Mouse (Mus musculus) thymus, postnatal 4 days (tissue): ENCODE data around the gene Irf4.
A peak's percentile ranks its signal among the peaks of the same experiment; 100 is the strongest.

Experiments used
- DNase-seq: peaks from one replicate; pipeline ENCODE4 v3.0.0; 2021

The Irf4 gene

DNA sequence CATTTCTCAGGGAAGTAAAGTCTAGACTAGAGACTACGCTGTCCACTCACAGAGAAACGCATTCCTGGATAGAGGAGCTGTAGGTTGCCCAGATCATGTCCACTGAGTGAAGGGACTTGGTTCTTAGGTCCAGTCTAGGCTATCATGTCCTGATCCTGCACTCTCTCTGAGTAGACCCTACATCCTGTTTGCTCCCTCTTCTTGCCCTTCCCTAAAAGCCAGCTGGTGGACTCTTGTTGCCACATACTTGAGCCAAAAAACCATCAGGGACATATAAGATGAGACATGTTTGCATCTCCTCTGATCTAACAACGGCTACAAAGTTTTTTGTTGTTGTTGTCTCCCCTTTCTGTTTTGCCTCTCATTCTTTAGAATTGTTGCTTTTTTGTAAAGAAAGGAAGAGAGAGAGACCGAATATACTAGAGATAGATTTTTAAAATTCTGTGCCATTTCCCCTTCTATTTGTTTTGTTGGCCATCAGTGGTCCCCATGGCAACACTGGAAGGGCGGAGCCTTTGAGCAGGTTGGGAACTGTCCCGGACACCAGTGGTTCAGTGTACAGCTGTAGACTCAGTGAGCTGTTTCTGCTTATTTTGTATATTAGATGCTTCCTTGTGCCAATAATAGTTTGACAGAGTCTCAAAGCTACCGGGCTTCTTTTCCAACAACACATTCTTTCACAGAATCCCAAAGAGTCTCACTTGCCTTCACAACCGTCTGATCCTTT is 15.2 kb downstream of the Irf4 start:
- DNase-seq, result peak; percentile 14

DNA sequence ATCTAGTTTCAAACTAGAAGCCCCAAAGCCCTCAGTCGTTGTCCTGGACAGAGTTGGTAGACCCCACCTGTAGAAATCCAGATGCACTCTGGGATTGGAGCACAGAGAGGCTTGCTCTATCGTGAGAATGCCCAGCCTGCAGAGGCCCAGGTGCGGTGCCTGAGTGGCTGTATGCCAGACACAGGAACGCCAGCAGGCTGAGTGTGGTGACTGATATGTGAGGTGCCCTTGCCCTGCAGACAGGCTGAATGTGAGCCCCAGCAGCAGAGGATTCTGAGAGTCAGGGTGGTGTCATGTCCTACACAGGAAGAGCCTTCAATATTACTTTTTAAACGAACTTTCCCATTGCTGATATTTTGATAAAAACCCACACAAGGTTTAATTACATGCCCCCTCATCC is 16.9 kb downstream of the Irf4 start:
- peak; percentile 65 for DNase-seq

DNA sequence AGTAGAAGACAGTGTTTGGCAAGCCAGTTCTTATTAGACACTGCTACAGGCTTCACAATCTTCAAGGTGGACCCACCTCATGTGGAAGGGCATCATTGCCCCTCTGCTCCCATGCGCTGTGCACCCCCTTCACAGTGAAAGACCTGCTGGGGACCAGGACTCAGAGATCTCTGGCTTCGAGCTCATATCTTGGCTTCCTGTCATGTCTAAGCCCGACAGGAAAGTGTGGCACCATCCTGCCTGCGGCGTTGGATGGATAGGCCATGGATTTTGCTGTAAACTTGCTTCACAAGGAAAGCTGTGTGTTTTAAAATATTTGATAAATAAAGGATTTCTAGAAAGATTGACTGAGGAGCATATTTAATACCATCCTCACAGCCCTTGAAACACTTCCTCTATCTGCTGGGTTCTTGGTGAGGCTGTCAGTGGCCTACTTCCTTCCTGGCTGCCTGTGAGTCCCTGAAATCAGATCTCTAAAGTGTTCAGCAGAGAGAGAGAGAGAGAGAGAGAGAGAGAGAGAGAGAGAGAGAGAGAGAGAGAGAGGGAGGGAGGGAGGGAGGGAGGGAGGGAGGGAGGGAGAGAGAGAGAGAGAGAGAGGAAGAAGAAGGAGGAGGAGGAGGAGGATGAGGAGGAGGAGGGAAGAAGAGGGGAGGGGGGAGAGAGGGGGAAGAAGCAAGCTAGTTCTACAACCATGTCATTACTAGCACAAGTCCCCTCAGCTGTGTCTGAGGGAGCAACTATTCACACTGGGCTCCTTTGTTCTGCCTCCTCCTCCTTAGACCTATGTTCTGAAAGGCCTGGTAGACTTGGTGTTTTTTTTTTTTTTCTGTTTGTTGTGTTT is 17.8 kb downstream of the Irf4 start:
- peak; percentile 51 for DNase-seq

DNA sequence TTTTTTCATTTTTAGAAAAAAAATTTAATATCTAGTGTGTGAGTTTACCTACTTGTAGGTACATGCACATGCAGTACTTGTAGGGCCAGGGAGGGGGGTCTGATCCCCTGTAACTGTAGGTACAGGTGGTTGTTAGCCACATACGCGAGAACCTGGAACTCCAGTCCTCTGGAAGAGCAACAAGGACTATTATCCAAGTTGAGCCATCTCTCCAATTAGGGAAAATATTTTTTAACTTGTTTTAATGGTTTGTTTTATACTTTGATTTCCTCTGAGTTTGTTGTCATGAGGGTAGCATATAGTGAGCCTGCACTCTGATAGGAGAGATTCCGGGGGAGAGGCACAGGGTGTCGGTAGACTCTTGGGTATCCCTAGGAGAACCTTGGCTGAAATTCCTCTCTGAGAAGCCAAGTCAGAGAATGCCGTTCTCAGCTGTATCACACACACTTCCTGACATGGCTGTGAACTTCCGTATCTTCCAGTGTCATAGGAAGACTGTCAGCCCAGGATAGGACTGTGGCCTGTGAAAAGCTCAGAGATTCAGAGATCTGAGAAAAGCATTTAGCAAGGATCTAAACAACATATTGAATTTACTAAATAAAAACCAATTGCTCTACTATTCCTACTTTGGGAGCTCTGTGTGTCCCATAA is 18.6 kb downstream of the Irf4 start:
- no peak for DNase-seq

DNA sequence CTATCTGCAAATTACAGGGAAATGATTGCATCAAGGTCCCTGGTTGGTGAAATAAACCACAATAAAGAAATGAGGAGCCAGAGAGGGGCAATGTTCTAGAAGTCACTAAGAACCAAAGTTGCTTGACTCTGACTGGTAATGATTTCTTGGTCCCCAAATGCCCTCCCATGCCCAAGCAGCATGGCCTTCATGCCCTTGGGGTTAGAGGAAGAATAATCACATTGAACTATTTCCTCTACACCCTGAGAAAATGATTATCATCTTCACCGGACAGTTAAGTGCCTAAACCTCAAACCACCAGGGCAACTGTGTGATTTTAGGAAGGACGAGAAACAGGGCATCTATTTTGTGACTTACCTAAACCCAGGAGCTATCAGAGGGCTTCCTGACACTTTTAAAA is 27.0 kb downstream of the Irf4 start:
- DNase-seq, result no peak

DNA sequence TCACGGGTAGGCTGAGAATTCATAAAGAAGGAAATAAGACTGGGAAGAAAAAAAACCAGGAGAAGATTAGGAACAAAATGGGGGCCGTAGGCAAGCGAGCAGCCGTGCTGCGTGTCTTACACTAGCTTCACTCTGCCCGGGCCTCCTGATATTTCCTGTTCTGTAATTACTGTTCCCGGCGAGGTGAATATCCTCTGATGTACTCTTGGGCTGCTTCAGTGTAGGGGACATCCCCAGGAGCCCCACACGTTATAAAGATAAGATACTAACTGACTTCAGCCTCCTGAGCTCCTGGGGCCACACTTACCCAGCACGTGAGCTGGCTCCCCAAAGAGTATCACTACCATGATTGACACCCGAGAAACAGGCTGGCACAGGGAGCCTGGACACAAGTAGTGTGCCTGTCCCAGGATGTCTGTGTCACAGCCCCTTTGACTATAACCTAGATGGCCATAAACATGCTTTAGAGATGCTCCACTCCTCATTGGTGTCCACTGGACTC is 28.7 kb downstream of the Irf4 start:
- DNase-seq, result peak; percentile 9

DNA sequence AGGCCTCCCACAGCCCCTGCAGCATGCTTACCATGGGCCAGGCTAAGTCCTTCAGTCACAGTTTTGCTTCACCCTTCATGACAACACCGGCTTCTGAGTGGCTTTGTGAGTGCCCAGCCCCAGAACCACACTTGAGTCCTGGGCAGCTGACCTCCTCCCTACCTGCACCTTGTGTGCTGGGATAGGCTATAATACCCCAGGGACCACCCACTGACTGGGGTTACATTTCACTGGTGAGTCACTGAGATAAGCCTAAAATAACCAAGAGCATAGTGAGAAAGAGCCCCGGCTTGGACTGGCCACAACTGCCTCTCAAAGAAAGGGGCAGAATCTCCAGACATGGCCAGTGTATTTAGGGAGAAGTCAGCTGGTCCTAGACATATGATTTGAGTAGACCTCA is 32.9 kb downstream of the Irf4 start:
- DNase-seq, result peak; percentile 5

DNA sequence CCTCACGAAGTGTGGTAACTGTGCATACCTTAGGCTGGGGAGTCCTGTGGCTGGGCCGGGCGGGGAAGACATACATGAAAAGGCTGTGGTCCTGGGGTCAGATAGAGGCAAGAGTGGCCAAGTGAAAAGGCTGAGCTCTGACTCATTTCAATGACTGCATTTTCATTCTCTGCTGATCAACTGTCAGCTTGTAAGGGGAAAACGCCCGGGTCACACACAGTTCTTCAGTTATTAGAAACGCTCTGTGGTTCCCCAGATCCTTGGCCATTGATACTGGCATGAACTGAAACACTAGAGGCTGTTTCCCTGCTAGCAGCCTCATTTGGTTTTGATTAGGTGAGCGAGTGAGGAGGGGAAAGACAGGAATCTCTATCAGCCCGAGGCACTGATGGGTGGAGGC is 33.4 kb downstream of the Irf4 start:
- DNase-seq, result peak; percentile 6

DNA sequence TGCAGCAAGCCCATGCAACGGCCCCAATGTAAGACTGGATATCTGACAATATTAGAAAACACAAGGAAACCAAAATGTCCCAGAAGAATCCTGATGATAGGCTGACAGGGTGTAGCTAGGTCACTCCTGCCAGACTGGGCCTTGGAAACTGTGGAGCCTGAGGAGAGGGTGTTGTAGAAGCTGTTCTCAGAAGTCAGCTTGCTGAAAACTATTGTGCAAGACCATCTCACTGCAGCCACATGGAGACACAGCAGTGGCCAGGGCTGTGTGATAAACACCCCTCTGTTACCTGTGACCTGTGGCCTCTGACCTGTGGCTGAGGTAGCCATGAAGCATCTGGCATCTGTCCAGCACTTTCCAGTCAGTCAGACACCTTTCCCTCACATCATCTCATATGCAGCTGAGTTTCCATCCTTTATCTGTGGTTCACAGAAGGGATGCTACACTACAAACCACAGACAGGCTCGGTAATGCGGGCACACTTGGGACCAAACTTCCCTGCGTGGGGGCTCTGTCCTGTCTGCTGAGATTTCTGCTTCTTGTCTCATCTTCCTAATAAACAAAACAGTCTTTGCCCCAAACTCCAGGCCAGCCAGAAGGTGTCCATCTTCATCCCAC is 36.5 kb downstream of the Irf4 start:
- DNase-seq, result peak; percentile 17

DNA sequence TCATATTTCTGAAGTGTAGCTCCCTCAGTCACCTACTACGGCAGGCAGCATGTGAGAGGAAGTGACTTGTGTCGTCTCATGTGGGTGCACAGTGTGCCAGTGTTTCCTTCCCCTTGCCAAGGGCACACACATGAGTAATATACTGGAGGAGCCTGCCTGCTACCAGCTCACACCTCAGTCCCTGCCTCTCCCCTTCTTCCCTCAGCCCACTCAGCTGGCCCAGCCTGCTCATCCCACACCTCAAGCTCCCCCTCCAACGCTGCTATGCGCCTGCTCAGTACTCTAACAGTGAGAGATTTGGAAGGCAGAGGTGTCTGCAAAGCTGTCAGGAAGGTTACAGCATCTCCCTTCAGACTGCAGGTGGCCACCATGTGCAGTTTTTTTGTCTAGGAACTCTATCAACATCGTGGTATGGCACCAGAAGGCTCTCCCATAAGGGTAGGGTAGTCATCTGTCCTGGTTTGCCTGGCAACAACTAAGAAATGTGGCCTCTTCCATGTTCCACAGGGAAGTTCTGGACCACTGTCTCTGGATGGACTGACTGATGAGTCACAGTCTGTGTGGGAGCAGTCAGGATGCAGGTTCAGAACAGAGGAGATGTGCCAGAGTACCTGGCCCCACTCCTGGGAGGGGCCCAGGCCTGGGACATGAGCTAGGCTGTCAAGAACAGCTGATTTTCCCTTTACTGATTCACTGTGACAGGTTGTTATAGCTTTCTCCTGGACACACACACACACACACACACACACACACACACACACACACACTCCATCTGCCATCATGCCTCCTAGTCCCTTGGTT is 37.4 kb downstream of the Irf4 start:
- peak; percentile 67 for DNase-seq

DNA sequence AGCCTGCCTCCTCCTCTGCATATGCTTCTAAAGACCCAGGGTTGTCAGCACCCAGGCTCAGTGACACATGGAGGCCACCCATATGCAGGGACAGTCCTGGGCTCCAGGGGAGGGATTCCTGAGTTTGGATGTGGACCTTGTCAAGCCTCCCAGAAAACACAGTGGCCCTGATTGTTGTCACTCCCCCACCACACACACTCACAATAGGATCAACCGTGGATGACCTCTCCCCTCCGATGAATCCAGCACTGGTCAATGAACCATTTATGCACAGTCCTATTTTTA is 38.0 kb downstream of the Irf4 start:
- no peak for DNase-seq

DNA sequence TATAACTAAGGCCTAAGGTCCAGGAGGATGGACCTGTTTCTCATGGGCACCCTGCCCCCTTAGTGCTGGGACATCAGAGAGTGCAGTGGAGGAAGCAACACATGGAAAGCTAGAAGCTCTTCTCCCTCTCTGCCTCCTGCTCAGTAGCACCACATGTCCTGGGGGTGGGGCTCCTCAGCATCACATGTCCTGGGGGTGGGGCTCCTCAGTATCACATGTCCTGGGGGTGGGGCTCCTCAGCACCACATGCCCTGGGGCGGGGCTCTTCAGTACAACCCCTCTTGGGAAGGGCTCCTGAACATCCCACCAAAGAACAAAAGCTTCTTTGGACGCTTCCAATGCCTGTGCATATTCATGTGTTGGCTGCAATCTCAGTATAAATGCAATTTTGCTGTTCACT is 38.5 kb downstream of the Irf4 start:
- peak; percentile 23 for DNase-seq

DNA sequence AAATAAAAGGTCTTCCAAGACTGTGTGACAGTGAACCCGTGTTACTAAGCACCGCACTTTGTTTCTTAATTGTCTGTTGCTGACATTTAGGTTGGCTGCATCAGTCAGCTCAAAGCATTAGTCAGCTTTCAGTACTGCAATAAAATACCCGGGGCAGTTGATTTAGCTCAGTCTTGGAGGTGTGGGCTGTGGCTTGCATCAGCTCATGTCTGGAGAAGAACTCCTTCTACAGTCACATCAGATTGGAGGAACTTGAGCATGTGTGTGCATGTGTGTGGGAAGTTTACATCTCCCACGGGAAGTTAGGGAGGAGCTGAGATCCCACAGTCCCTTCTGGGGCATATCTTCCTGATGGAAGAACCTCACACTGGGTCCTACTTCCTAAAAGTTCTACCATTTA is 38.9 kb downstream of the Irf4 start:
- DNase-seq, result peak; percentile 4

DNA sequence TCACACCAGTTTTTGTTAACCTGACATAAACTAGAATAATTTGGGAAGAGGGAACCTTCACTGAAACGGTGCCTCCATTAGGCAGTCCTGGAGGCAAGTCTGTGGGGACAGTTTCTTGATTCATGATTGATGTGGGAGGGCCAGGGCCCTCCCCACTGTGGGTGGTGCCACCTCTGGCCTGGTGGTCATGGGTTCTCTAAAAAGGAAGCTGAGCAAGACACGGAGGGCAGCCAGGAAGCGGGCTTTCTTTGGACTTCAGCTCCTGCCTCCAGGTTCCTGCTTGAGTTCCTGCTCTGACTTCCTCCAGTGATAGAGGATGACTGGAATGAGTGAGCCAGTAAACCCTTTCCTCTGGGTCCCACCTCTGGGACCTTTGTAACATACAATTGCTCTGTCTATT is 39.4 kb downstream of the Irf4 start:
- peak; percentile 5 for DNase-seq

DNA sequence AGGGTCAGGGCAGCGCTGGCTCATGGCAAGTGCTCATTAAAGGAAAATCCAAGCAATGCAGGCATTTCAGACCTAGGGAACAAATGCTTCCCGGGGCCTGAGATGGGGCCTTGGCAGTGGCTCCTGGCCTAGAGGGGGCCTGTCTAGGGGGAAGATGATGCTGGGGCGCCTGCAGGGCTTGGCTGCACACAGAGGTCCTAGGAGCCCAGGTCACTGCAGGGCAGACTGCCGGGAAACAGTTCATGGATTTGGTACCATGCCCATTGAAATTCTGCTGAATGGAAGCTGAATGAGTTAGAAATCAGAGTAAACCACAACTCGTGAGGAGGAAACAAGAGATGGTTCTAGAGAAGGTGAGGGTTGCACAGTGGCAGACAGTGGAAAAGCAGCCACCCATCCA is 41.0 kb downstream of the Irf4 start:
- DNase-seq, result peak; percentile 6

DNA sequence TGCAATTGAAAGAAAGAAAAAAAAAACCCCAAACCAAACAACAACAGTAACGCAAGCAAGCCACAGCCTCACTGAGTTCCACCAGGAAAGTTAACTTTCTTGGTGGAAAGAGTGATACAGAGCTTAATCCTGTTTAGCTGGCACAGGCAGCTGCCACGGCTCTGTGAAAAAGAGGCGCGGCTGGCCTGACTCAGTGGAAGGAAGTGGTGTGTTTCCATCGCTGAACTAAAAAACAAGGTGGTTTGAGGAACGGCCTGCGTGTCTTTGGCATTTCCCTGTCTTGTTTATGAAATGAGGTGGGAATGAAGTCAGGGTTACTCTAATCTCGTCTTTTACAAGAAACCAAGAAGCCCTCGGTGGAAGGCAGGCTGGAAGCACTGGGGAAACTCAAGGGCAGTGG is 43.3 kb downstream of the Irf4 start:
- peak; percentile 72 for DNase-seq

DNA sequence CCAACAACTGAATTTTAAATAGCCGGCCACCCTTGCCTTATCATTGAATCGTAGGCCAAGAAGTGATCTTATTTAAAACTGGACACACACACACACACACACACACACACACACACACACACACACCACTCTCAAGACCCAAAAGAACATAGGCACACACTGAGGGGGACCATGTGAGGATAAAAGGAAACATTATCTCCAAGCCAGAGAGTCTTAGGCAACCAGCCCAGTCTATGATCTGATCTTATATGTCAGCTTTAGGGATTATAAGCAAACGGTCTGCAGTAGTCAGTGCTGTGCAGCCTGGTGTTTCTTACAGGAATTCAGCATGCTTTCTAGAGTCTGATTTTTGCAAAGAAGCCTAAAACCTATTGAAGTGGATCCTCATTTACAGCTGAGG is 43.7 kb downstream of the Irf4 start:
- no peak for DNase-seq

DNA sequence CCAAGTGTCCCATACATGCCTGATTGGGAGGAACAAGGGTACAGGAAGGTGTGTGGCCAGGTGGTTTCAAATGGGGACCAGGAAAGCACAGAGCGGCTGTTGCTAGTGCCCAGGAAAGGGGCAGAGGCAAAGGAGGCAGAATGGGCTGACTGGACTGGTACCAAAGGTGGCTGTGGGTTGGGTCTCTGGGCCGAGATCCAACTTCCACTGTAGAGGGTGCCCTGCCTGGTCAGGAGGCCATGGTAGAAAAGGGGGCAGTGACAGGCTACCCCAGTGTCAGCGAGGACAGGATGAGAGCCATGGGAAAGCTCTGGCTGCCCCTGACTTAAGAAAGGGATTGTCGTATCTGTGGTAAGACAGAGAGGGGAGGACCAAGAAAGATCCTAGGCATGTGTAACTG is 44.2 kb downstream of the Irf4 start:
- DNase-seq, result peak; percentile 16

DNA sequence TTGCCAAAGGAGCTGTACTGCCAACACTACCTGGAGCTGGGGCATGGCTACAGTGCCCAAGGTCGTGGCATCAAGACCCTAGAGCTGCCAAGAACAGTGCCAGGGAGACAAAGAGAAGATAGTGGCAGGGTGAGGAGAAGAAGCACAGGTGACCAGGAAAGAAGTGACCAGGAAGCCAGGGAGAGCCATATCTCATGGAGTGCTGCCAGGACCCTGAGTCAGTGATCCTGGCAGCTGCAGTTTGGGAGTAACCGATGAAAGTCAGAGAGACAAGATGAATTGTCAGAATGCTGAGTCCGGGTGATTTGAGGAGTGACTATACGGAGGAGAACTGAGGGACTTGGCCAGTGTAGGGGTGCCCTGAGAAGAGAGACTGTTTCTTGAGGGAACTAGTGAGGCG is 44.6 kb downstream of the Irf4 start:
- peak; percentile 11 for DNase-seq

DNA sequence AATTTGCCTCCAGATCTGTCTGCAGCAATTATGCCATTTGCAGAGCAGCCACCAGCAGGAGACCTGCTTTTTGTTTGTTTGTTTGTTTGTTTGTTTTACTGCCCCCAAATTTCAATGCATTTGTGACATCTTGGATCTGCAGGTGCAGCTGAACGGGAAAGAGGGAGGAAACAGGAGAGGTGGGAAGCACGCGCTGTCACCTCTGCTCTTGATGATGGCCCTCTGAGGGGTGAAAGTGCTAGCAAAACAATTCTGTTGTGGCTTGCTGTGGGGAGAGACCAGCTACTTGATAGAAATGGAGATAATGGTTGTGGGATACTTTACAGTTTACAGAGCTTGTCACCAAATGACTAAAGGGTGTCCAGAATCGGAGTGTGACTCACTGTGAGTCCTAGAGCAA is 46.9 kb downstream of the Irf4 start:
- DNase-seq, result no peak

DNA sequence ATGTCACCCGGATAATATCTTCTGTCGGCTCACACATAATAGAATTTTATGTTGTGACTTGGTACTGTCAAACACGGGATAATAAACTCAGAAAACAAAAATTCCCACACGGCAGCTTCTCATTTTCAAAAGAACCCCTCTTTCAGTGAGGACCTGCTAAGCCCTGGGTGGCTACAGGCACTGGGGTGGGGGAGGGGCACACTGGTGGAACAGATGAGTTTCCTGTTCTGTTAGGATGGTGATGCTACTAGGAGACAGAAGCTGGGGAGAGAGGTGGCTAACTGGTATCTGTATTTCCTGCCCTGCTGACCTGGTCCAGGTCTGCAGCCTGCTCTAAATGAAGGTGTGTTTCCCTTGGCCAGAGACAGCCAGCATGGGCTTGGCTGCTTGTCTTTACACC is 52.9 kb downstream of the Irf4 start:
- DNase-seq, result peak; percentile 89

DNA sequence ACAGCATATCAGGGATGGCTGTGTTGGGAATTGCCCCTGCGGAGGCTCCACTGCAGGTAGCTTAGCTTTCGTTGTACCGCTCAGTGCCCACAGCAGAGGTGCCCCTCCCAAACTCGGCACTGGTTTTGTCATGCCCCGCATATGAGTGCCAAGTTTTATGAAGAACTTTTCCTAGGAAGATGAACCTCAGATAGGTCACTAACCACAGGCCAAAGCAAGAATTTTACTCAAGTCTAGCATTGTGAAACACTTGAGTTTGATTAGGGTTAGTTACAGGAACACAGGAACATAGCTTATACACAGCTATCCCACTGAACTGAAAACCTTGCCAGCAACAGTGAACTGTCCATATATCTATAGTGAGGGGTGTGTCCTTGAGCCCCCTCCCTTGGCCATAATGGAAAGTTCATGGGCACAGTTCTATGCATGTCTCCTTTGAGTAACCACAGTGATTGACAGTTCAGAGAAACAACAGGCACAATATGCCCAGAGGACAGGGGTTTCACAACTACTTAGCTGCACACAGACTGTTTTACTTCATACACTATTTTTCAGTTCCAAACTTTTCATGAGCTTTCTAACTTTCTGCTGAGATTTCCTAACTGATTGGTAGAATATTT is 53.4 kb downstream of the Irf4 start:
- peak; percentile 11 for DNase-seq
